Mouse (Mus musculus) ES-Bruce4 (cell line): Measurements from ENCODE around the gene Ccdc113.

ENCODE experiments used
- EP300 ChIP-seq: IDR thresholded peaks from 2 replicates; pipeline ENCODE4 v1.6.1; 2011; ENCODE audit warnings: low read depth, low read length; ENCODE audit not compliant: insufficient read depth
- POLR2A ChIP-seq: IDR thresholded peaks from one replicate; pipeline ENCODE4 v1.8.1; 2011; ENCODE audit warnings: low read length; ENCODE audit not compliant: insufficient read depth

DNA sequence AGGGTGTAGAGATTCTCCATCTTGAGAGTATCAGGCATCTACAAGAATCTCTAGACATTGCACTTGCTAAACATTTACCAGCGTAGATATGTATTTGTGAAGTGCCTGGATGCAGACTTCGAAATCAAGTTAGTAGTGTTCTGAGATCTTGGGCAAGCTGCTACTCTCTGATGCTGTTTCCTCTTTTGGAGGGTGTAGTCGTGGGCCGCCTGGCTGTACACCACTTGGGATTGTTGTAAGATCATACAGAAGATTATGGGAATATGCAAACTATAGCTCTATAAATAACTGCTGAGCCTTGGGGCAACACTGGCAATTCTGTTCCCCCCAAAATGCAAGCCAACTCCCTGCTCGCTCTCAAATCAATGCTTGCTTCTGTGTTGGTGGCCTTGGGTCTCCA is 39.3 kb downstream of the Ccdc113 start:
- TF ChIP-seq POLR2A (no peak), EP300 (no peak)
